Mouse (Mus musculus): ENCODE measurements around the gene Mrpl39.

DNA sequence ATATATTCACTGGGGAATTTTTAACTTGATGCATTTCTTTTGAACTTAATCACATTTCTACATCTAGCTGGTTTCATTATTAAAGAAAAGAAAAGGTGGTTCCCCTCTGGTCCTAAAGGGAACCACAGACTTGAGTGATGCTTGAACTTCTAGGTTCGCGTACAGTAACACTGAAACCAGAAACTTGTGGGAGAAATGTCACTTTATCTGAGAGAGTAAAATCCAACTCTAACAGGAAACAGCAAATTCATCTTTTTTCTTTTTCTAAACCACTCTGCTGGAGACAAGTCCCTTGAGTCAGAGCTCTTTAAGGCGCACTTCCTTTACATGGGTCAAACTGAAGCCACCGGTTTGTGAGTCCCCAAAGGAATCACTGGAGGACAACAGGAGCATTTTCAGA lies 22.4 kb downstream of the Mrpl39 start:
- TF ChIP-seq POLR2A (IDR thresholded peaks at IDR 0.05; ENCODE audit: low read depth, low read length) (no peak), CTCF (IDR thresholded peaks at IDR 0.05; ENCODE audit: extremely low read depth, insufficient read depth, insufficient read length, insufficient replicate concordance) (no peak)

Measured in spleen, adult 2 months (tissue).